Mouse (Mus musculus) E14TG2a.4 (cell line): ENCODE measurements around the gene Irf2.
A peak's percentile ranks its signal among the peaks of the same experiment; 100 is the strongest.
"Not testable (repeated sequence)": the region's sequence is repeated elsewhere in the genome, so short reads cannot be mapped to it uniquely, and the experiment has no call there.

ENCODE experiments used
- H3K27me3 ChIP-seq: 2 replicates; pipeline ENCODE4 v1.6.1; 2014; ENCODE audit warnings: low read length, control low read depth; ENCODE audit not compliant: insufficient read depth
- H3K36me3 ChIP-seq: 2 replicates; pipeline ENCODE4 v1.6.1; 2014; ENCODE audit warnings: low read length, control low read depth; ENCODE audit not compliant: insufficient read depth
- H3K4me1 ChIP-seq: replicated peaks from 2 replicates; pipeline ENCODE4 v1.6.1; 2014; ENCODE audit warnings: low read depth, low read length, control low read depth
- H3K4me3 ChIP-seq: replicated peaks from 2 replicates; pipeline ENCODE4 v1.5.1; 2014; ENCODE audit warnings: mild to moderate bottlenecking, low read length
- H3K9me3 ChIP-seq: 2 replicates; pipeline ENCODE4 v1.6.1; 2014; ENCODE audit warnings: low read length, control low read depth
- CTCF ChIP-seq: conservative IDR thresholded peaks from 2 replicates; pipeline ENCODE4 v1.5.1; 2014; ENCODE audit warnings: low read length
- NANOG ChIP-seq: IDR thresholded peaks from 2 replicates; pipeline ENCODE4 v1.6.1; 2014; ENCODE audit warnings: borderline replicate concordance, low read length, mixed read lengths
- POU5F1 ChIP-seq: IDR thresholded peaks from 2 replicates; pipeline ENCODE4 v1.6.1; 2014; ENCODE audit warnings: low read length, borderline replicate concordance

The Irf2 gene

GRCm38 (mm10) chr8:46718301-46718700 lies 21.2 kb upstream of the Irf2 start:
- H3K36me3 ChIP-seq, result no peaks in the 10 kb centered on the region
- TF ChIP-seq NANOG (no peak), CTCF (no peak), POU5F1 (no peak)
- H3K4me3 ChIP-seq, result no peak overlapping the region
- no peaks in the 10 kb centered on the region for H3K9me3 ChIP-seq
- H3K4me1 ChIP-seq, result peaks cover 43% of the 10 kb centered on the region
- H3K27me3 ChIP-seq, result no peaks in the 10 kb centered on the region; the same call in 1 of the 2 replicates

- Histone ChIP-seq H3K4me1 (peaks cover 40% of the 10 kb centered on the region), H3K36me3 (no peaks in the 10 kb centered on the region), H3K9me3 (no peaks in the 10 kb centered on the region), H3K4me3 (no peak overlapping the region), H3K27me3 (no peaks in the 10 kb centered on the region; the same call in 1 of the 2 replicates)
- TF ChIP-seq NANOG, result peak; percentile 71
- TF ChIP-seq POU5F1, result no peak
Observed at GRCm38 (mm10) chr8:46718747-46719146, 20.8 kb upstream of the Irf2 start.

- no peaks in the 10 kb centered on the region for H3K36me3 ChIP-seq
- H3K27me3 ChIP-seq, result no peaks in the 10 kb centered on the region; the same call in 1 of the 2 replicates
- H3K4me3 ChIP-seq, result no peak overlapping the region
- peaks cover 7% of the 10 kb centered on the region for H3K9me3 ChIP-seq
- H3K4me1 ChIP-seq, result peaks cover 30% of the 10 kb centered on the region
- no peak for TF ChIP-seq POU5F1
- TF ChIP-seq CTCF, result no peak
- no peak for TF ChIP-seq NANOG
Observed at GRCm38 (mm10) chr8:46720656-46721055, 18.9 kb upstream of the Irf2 start.

GRCm38 (mm10) chr8:46721065-46721845 lies 18.3 kb upstream of the Irf2 start:
- no peak overlapping the region for H3K4me3 ChIP-seq
- H3K4me1 ChIP-seq, result peaks cover 24% of the 10 kb centered on the region
- H3K9me3 ChIP-seq, result peaks cover 11% of the 10 kb centered on the region
- TF ChIP-seq POU5F1 (no peak), CTCF (no peak), NANOG (no peak)
- H3K36me3 ChIP-seq, result no peaks in the 10 kb centered on the region
- no peaks in the 10 kb centered on the region; the same call in 1 of the 2 replicates for H3K27me3 ChIP-seq

- Histone ChIP-seq H3K4me1 (peaks cover 16% of the 10 kb centered on the region), H3K9me3 (peaks cover 17% of the 10 kb centered on the region), H3K36me3 (no peaks in the 10 kb centered on the region), H3K4me3 (no peak overlapping the region), H3K27me3 (no peaks in the 10 kb centered on the region; the same call in 1 of the 2 replicates)
- TF ChIP-seq NANOG (no peak), CTCF (no peak), POU5F1 (no peak)
Observed at GRCm38 (mm10) chr8:46722536-46722935, 17.0 kb upstream of the Irf2 start.

GRCm38 (mm10) chr8:46726383-46726782 lies 13.1 kb upstream of the Irf2 start:
- TF ChIP-seq NANOG (no peak), CTCF (no peak), POU5F1 (no peak)
- H3K4me3 ChIP-seq, result no peak overlapping the region
- H3K36me3 ChIP-seq, result no peaks in the 10 kb centered on the region
- H3K27me3 ChIP-seq, result no peaks in the 10 kb centered on the region; the same call in 1 of the 2 replicates
- peaks cover 17% of the 10 kb centered on the region for H3K9me3 ChIP-seq
- no peaks in the 10 kb centered on the region for H3K4me1 ChIP-seq

GRCm38 (mm10) chr8:46729671-46730070 lies 9.9 kb upstream of the Irf2 start:
- not testable (repeated sequence) for H3K36me3 ChIP-seq, H3K4me3 ChIP-seq, H3K4me1 ChIP-seq, H3K27me3 ChIP-seq
- H3K9me3 ChIP-seq, result peaks cover 16% of the 10 kb centered on the region

GRCm38 (mm10) chr8:46732381-46732915 lies 7.1 kb upstream of the Irf2 start:
- Histone ChIP-seq H3K9me3 (no peaks in the 10 kb centered on the region), H3K27me3 (peaks cover 11% of the 10 kb centered on the region), H3K4me1 (no peaks in the 10 kb centered on the region), H3K4me3 (no peak overlapping the region), H3K36me3 (no peaks in the 10 kb centered on the region)
- TF ChIP-seq NANOG (no peak), POU5F1 (no peak), CTCF (no peak)
